Mouse (Mus musculus): Measurements from ENCODE around the gene Btbd17.
A peak's percentile ranks its signal among the peaks of the same experiment; 100 is the strongest.

The Btbd17 gene

DNA sequence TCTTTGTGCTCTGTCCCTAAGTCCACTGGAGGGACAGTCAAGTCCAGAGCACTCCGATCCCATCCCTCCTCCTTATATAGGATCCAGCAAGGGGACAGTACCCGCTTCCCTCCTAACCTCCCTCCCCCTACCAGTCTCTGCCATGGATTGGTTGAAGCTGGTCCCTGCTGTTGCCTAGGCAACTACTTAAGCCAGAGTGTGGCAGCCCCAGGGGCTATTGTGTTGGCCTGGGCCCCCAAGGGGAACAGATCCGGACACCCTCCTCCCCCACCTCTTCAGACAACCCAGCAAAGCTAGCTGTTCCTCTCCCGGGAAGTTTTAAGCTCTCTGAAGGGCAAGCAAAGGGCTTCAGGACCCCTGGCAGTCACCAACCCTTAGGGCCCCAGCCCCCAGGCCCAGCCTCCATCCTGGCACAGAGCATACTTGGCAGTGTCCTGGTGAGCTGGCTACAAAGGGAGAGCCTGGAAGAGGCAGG lies at the start of gene Btbd17:
Gene Btbd17, minus strand, starts transcription at position 98 of the 475 bp plus-strand sequence.
- DNase-seq (ENCODE audit: low spot score), result no peak

DNA sequence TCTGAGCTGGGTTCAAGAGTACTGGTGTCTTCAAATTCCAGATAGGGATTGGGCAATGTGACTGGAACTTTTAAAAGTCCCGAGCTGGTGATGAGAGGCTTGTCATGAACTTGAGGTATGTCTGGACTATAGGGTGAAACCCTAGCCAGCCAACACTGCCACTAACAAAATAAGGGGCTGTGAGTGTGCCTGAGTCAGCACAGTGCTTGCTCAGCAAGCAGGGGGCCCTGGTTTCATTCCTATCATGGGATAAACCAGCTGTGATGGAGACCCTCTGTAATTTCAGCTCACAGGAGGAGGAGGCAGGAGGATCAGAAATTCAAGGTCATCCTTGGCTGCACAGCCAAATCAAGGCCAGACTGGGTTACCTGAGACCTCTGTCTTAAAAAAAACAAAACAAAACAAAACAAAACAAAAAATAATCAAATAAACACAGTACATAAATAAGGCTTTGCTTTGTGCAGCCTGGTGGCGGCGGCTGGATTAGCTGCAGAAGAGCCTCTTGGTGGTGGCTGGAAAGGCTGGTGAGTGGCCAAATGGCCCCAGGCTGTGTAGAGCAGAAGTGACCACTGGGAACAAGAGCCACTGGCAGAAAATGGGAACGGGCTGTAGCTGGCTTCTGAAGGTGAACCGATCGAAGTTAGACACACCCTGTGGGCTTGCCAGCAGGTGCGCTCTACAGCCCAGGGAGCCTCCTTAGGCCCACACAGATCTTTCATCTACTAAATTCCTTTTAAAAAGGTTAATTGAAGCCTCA lies 48.9 kb upstream of the Btbd17 start:
- peak; percentile 34 for DNase-seq (ENCODE audit: low spot score)

DNA sequence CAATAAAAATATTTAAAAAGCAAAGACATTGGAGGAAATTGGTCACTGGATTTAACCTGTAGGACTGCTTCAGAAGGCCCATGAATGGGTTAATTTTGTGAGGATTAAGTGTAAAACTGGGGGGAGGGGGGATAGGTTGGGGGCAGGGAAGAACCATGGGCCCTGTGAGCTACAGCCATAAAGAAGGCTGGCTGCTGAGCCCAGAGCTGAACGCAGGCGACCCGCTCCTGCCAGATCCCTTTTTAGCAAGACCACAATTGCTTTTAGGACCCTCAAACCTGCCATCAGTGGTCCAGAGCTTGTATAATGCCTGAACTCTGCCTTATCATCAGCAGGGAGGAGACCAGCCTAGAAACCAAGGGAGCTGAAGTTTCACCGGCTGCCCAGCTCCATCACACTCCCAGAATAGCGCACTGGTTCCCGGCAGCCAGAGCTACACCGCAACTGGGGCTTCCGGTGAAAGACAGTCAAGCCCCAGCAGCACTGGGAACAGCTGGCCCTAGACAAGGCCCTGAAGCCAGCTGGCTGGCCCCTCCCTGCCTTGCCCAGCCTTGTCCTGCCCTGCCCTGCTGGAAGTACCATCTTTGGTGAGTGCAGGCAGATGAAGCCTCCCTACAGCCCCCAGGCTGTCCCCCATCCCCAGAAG lies 48.2 kb upstream of the Btbd17 start:
- DNase-seq (ENCODE audit: low spot score), result no peak

DNA sequence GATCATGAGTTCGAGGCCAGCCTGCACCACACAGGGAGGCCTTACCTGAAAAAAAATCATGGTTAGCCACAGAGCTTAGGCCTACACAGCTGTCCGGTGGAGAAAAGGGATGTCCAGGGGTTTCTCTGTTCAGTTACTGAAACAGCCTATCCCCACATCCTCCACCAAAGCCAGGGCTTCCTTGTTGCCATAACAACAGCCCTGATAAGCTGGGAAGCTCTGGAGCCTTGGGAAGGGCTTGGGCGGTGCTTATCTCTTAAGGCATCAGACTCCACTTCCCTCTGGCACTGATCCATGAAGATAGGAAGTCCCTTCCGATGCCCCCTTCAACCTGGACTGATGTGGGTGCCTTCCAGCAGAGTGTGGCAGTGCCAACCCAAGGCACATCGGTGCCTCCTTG lies 37.4 kb upstream of the Btbd17 start:
- DNase-seq (ENCODE audit: low spot score), result no peak

GRCm38 (mm10) chr11:114830433-114830773 lies 34.7 kb upstream of the Btbd17 start:
- DNase-seq (ENCODE audit: low spot score), result no peak

GRCm38 (mm10) chr11:114829499-114830432 lies 34.0 kb upstream of the Btbd17 start:
- DNase-seq (ENCODE audit: low spot score), result peak; percentile 30

- no peak for DNase-seq (ENCODE audit: low spot score)
Measured at GRCm38 (mm10) chr11:114826686-114827085, 30.9 kb upstream of the Btbd17 start.

DNA sequence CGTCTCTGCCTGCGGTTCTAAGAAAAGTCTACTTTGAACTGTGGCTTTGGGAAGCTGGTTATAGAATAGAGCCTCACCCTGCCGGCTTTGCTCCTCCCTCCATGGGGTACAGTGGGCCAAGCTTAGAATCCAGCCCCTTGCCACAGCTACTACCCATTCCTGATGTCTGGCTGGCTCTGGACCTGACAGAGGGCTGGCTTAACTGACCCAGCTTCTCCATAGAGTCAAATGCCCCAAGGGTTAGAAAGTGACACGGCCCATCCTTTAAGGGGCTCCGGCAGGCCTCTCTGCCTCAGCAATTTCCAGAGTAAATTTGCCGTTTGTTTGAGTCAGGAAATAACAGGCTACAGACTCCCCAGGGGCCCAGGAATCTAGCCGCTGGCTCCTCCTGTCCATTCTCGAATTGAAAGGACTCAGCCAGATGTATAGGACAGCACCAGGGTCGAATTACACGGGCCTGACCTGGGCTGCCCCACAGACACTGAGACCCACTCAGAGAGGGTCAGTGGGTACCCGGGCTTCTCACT lies 27.5 kb upstream of the Btbd17 start:
- DNase-seq (ENCODE audit: low spot score), result no peak

DNA sequence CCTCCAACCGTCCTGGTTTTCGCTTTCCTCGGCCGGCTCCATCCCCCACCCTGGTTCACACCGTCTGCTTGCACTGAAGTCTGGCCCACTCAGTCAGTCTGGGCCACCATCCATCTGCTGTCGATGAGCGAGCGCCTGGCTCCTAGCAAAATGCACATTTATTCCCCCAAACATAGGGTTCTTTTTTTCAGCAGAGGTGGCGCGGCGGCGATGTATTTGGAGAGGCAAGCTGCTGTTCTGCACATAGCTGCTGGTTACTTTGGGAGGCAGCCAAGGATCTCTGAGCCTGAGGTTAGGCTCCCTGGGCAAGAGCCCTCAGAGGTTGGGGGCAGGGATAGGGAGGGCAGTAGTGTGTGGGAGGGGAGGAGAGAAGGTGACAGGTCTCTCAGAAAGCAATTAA lies 27.0 kb upstream of the Btbd17 start:
- no peak for DNase-seq (ENCODE audit: low spot score)

DNA sequence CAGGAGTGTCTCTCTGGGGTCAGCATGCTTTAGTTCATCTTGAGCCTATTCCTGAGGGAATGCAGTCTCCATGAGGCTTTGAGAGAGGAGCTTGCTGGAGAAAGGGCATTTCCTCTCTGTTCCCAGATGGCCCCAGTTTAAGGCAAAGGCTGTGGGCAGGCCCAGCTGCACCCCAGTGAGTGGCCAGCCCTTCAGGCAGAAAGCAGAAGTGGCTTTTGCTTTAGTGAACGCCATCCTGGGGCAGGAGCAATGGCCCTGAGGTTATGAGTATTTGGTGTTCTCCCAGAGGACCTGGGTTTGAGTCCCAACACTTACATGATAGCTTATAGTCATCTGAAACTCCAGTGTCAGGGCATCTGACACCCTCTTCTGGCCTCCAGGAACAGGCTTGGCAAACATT lies 25.6 kb upstream of the Btbd17 start:
- no peak for DNase-seq (ENCODE audit: low spot score)

DNA sequence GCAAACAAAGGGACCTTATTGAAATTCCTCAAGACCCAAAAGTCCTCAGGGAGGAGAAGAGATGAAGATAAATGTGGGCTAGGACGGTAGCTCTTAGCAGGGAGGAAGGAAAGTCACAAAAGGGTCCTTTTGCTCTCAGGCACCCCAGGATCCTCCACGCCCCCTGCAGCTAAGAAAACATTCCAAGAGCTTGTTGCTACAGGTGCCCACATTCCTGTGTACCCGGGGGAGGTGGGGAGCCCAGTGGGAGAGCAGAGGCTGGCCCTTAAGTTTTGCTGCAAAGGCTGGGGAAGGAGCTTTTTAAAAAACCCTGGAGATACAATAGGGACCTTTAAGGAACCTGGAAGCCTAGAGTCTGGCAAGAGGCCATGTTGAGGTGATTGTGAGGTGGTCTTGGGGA lies 24.7 kb upstream of the Btbd17 start:
- no peak for DNase-seq (ENCODE audit: low spot score)

DNA sequence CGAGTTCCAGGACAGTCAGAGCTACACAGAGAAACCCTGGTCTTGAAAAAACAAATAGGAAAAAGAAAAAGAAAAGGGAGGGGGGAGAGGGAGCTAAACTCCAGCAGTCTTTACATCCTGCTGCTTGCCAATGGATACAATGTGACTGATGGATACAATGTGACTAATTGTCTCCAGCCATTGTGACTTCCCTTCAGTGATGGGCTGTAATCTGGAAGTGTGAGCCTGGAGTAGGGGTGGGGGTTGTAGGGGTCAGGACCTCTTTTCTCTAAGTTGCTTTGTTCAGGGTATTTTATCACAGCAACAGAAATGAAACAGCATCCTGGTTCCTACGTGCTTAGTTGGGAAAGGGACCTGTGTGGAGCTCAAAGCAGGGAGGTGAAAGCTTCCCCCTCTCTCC lies 23.4 kb upstream of the Btbd17 start:
- DNase-seq (ENCODE audit: low spot score), result peak; percentile 43

DNA sequence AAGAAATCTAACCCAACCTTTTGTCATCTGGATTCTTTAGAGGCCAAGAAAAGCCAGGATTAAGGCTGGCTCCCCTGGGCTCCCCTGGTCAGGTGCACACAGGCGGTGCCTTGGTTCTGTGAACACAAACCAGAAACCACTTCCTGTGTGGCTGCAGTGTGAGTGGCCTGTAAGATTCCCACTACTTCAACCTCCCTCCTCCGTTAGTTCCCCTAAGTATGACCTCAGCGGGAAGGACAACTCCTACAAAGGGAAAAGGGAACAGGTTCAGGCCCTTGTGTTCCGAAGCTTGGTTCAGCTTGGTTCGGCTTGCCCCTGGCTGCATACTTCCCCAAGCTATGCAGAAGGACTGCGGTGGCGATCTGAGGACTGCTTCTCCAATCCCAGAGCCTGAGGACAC lies 22.4 kb upstream of the Btbd17 start:
- DNase-seq (ENCODE audit: low spot score), result no peak

DNA sequence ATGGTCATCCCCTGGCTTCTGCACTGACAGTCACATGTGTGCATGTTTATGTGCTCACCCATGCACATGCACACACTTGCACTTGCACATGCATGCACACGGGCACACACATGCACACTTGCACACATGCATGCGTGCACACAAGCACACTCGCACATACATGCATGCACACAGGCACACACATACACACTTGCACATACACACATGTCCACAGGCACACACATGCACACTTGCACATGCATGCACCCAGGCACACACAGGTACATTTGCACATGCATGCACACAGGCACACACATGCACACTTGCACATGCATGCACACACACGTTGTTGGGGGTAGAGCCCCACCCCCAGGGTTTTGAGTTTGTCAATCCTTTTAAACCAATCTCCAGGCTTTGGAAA lies 21.2 kb upstream of the Btbd17 start:
- DNase-seq (ENCODE audit: low spot score), result no peak

GRCm38 (mm10) chr11:114814873-114815592 lies 19.3 kb upstream of the Btbd17 start:
- DNase-seq (ENCODE audit: low spot score), result no peak

- peak; percentile 75 for DNase-seq (ENCODE audit: low spot score)
Measured at GRCm38 (mm10) chr11:114812731-114813240, 17.0 kb upstream of the Btbd17 start.

DNA sequence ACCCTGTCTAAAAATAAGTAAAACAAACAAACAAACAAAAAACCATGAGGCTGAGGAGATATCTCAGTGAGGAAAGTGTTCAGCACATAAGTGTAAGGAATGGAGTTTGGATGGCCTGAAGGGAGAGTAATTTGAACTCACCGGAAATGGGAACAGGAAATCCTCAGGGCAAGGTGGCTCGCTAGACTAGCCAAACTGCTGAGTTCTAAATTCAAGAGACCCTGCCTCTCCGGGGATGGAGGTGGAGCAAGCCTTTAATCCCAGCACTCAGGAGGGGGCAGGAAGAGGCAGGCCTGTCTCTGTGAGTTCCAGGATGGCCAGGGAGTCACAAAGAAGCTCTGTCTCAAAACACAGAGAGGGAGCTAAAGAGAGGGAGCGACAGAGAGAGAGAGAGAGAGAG lies 14.6 kb upstream of the Btbd17 start:
- no peak for DNase-seq (ENCODE audit: low spot score)

- no peak for DNase-seq (ENCODE audit: low spot score)
Measured at GRCm38 (mm10) chr11:114809371-114809770, 13.6 kb upstream of the Btbd17 start.

- DNase-seq (ENCODE audit: low spot score), result no peak
Measured at GRCm38 (mm10) chr11:114807686-114808427, 12.1 kb upstream of the Btbd17 start.

DNA sequence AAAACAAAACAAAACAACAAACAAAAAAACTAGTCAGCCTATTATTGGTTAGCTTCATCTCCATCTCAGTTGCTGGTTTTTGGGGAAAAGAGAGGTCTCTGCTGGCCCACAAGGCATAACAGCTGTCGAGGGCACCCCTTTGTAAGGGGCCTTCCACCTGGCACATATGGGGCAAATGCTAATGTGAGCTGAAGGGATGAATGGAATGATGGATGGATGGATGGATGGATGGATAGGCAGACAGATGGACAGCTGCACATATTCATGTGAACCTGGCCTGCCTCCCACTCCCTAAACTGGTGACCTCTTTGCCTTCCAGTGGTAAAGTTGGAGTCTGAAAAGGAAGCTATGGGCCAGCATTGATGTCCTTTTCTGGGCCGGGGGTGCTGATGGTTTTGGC lies 11.3 kb upstream of the Btbd17 start:
- no peak for DNase-seq (ENCODE audit: low spot score)

DNA sequence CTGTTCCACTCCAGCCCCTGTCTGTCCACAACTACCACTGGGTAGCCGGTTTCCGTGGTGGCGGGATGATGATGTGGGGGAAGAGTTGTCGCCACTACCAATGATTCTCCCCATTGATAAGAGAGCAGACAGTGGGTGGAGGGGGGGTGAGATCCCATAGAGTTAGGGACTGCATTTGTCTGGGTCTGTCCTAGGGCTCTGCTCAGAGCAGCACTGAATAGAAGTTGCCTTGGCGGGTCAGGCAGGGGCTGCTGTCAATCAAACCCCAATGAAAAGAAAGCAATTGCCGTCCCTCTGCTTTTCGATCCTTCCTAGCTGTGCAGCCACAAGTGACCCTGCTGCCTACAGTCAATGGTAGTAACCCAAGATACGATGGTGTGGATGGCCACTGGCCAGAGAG lies 8.2 kb upstream of the Btbd17 start:
- no peak for DNase-seq (ENCODE audit: low spot score)
